Mouse (Mus musculus): Measurements from ENCODE around the gene Prdm15.

- no peak for TF ChIP-seq POLR2A (IDR thresholded peaks at IDR 0.05; ENCODE audit: insufficient read length, low read depth)
- no peak for TF ChIP-seq USF1 (IDR thresholded peaks at IDR 0.05; ENCODE audit: low read depth)
- TF ChIP-seq REST (IDR thresholded peaks at IDR 0.05; ENCODE audit: insufficient read depth, insufficient read length), result no peak
- TF ChIP-seq MAX (IDR thresholded peaks at IDR 0.05; ENCODE audit: low read depth), result no peak
- no peak for TF ChIP-seq TCF3 (IDR thresholded peaks at IDR 0.05; ENCODE audit: insufficient read length, low read depth)
- no peak for TF ChIP-seq TCF12 (IDR thresholded peaks at IDR 0.05; ENCODE audit: insufficient read depth, poor library complexity, severe bottlenecking)
- TF ChIP-seq MYOG (IDR thresholded peaks at IDR 0.05; ENCODE audit: control insufficient read depth in 1 of 3, insufficient read depth in 1 of 3, insufficient read length in 2 of 3, low read depth in 2 of 3), result no peak
- no peak for TF ChIP-seq E2F4 (IDR thresholded peaks at IDR 0.05; ENCODE audit: insufficient read depth)
These were observed 23.5 kb upstream of the Prdm15 start for GRCm38 (mm10) chr16:97875101-97875500.
